Mouse (Mus musculus) CH12.LX (cell line): ENCODE data around the gene Zfand6. TPM values are rescaled to one million over a fixed set of nuclear protein-coding genes. Genes with fewer than 3 reads are reported as not detected.

ENCODE experiments used
- DNase-seq: peaks from one replicate; pipeline ENCODE4 v3.0.0-alpha.2; 2013; ENCODE audit errors: extremely low read depth
- H3K27ac ChIP-seq: 2 replicates; pipeline ENCODE4 v1.5.1; 2012; ENCODE audit warnings: low read depth, mild to moderate bottlenecking, control low read depth, moderate library complexity; ENCODE audit not compliant: insufficient read depth
- H3K27me3 ChIP-seq: replicated peaks from 2 replicates; pipeline ENCODE3; 2012; ENCODE audit warnings: inconsistent platforms
- H3K36me3 ChIP-seq, 2 experiments: replicated peaks in 1 of 2; 2 replicates each; pipeline versions ENCODE3 to v1.6.1; 2012; ENCODE audit warnings: inconsistent platforms in 1 of 2, low read length in 1 of 2, mild to moderate bottlenecking in 1 of 2, mixed read lengths in 1 of 2, moderate library complexity in 1 of 2; ENCODE audit not compliant: control insufficient read depth in 1 of 2, insufficient read depth in 1 of 2
- H3K4me1 ChIP-seq, 2 experiments: 2 replicates each; pipeline ENCODE4 v1.6.1; 2012; ENCODE audit warnings: inconsistent platforms in 1 of 2, moderate library complexity in 1 of 2; ENCODE audit not compliant: insufficient read depth in 2 of 2, control insufficient read depth in 1 of 2
- H3K4me2 ChIP-seq: 2 replicates; pipeline ENCODE4 v1.6.1; 2012; ENCODE audit warnings: low read depth, mild to moderate bottlenecking, control low read depth; ENCODE audit not compliant: poor library complexity, insufficient read depth, severe bottlenecking
- H3K4me3 ChIP-seq, 3 experiments: fragments of 150-350 bp in 1 of 3; sonication (generic) in 1 of 3; replicated peaks in 1 of 3; 2 replicates each; pipeline versions ENCODE3 to v1.5.1; 2011 to 2012; ENCODE audit warnings: low read depth in 2 of 3, low read length in 2 of 3, mild to moderate bottlenecking in 2 of 3, moderate library complexity in 2 of 3, control low read depth in 1 of 3, improper control_type of control experiment in 1 of 3, inconsistent platforms in 1 of 3, mixed read lengths in 1 of 3; ENCODE audit not compliant: poor library complexity in 1 of 3
- H3K79me2 ChIP-seq: replicated peaks from 2 replicates; pipeline ENCODE4 v1.6.1; 2012; ENCODE audit warnings: mild to moderate bottlenecking, moderate library complexity; ENCODE audit not compliant: control insufficient read depth, poor library complexity, insufficient read depth, severe bottlenecking; ENCODE audit errors: extremely low read depth
- H3K9ac ChIP-seq: 2 replicates; pipeline ENCODE4 v1.6.1; 2012; ENCODE audit warnings: low read depth, mild to moderate bottlenecking, control low read depth, moderate library complexity; ENCODE audit not compliant: insufficient read depth
- H3K9me3 ChIP-seq: replicated peaks from 2 replicates; pipeline ENCODE3; 2012; ENCODE audit warnings: low read length, inconsistent platforms, mixed read lengths
- CTCF ChIP-seq, 2 experiments: IDR thresholded peaks in 1 of 2; conservative IDR thresholded peaks in 1 of 2; 2 replicates each; pipeline ENCODE4 v1.5.1; 2011 to 2012; ENCODE audit warnings: low read depth in 2 of 2, low read length in 2 of 2, improper control_type of control experiment in 1 of 2, inconsistent platforms in 1 of 2, mild to moderate bottlenecking in 1 of 2, moderate library complexity in 1 of 2
- E2F4 ChIP-seq: IDR thresholded peaks from 2 replicates; pipeline ENCODE4 v1.6.1; 2011; ENCODE audit warnings: low read depth, low read length, improper control_type of control experiment; ENCODE audit not compliant: insufficient replicate concordance
- ELF1 ChIP-seq: IDR thresholded peaks from 2 replicates; pipeline ENCODE4 v1.6.1; 2014; ENCODE audit warnings: low read depth, mild to moderate bottlenecking, inconsistent platforms, low read length, improper control_type of control experiment
- HCFC1 ChIP-seq: IDR thresholded peaks from 2 replicates; pipeline ENCODE4 v1.6.1; 2012; ENCODE audit warnings: low read depth, mild to moderate bottlenecking, inconsistent platforms, low read length, improper control_type of control experiment
- IRF4 ChIP-seq: IDR thresholded peaks from 2 replicates; pipeline ENCODE4 v1.6.1; 2014; ENCODE audit warnings: low read depth, mild to moderate bottlenecking, inconsistent platforms, low read length, improper control_type of control experiment
- JUN ChIP-seq: IDR thresholded peaks from 2 replicates; pipeline ENCODE4 v1.6.1; 2011; ENCODE audit warnings: low read depth, mild to moderate bottlenecking, low read length, improper control_type of control experiment, moderate library complexity; ENCODE audit not compliant: insufficient read depth
- JUND ChIP-seq: conservative IDR thresholded peaks from 2 replicates; pipeline ENCODE4 v1.6.1; 2011; ENCODE audit warnings: low read depth, low read length, improper control_type of control experiment
- MAFK ChIP-seq: IDR thresholded peaks from 2 replicates; pipeline ENCODE4 v1.6.1; 2011; ENCODE audit warnings: low read length, improper control_type of control experiment; ENCODE audit not compliant: insufficient replicate concordance
- MAX ChIP-seq: IDR thresholded peaks from 2 replicates; pipeline ENCODE4 v1.6.1; 2011; ENCODE audit warnings: low read length, improper control_type of control experiment
- MXI1 ChIP-seq: IDR thresholded peaks from 2 replicates; pipeline ENCODE4 v1.6.1; 2011; ENCODE audit warnings: mild to moderate bottlenecking, low read depth, low read length, improper control_type of control experiment
- MYC ChIP-seq: IDR thresholded peaks from 2 replicates; pipeline ENCODE4 v1.6.1; 2011; ENCODE audit warnings: low read depth, mild to moderate bottlenecking, improper control_type of control experiment, low read length
- NELFE ChIP-seq: IDR thresholded peaks from 2 replicates; pipeline ENCODE4 v1.6.1; 2011; ENCODE audit warnings: low read depth, low read length, improper control_type of control experiment
- NRF1 ChIP-seq: IDR thresholded peaks from 2 replicates; pipeline ENCODE4 v1.6.1; 2014; ENCODE audit warnings: low read depth, mild to moderate bottlenecking, inconsistent platforms, low read length, improper control_type of control experiment, moderate library complexity
- PAX5 ChIP-seq: IDR thresholded peaks from 2 replicates; pipeline ENCODE4 v1.6.1; 2012; ENCODE audit warnings: low read length, inconsistent platforms, mixed read lengths
- SIN3A ChIP-seq: IDR thresholded peaks from 2 replicates; pipeline ENCODE4 v1.6.1; 2012; ENCODE audit warnings: low read length, improper control_type of control experiment, inconsistent platforms
- SMC3 ChIP-seq: IDR thresholded peaks from 2 replicates; pipeline ENCODE4 v1.6.1; 2011; ENCODE audit warnings: low read depth, low read length, improper control_type of control experiment
- TCF12 ChIP-seq: IDR thresholded peaks from 2 replicates; pipeline ENCODE4 v1.6.1; 2014; ENCODE audit warnings: low read depth, mild to moderate bottlenecking, inconsistent platforms, low read length, improper control_type of control experiment
- UBTF ChIP-seq: IDR thresholded peaks from 2 replicates; pipeline ENCODE4 v1.6.1; 2012; ENCODE audit warnings: low read depth, mild to moderate bottlenecking, inconsistent platforms, low read length, improper control_type of control experiment, moderate library complexity
- ZMIZ1 ChIP-seq: IDR thresholded peaks from 2 replicates; pipeline ENCODE4 v1.6.1; 2012; ENCODE audit warnings: low read depth, mild to moderate bottlenecking, inconsistent platforms, low read length, improper control_type of control experiment
- dilution Hi-C: fragments of 300-500 bp; cut with MboI; formaldehyde crosslinking; loops from 2 replicates; pipeline ENCODE4 v1.14.3; 2020; ENCODE audit warnings: low sequenced_read_pairs; ENCODE audit not compliant: extremely low pct_unique_long_range_greater_than_20kb, extremely low pct_ligation_motif_present
- in situ Hi-C: fragments of 300-500 bp; cut with MboI; formaldehyde crosslinking; loops from 3 replicates; pipeline ENCODE4 v1.14.3; 2019; ENCODE audit warnings: low sequenced_read_pairs, low pct_ligation_motif_present, low pct_unique_long_range_greater_than_20kb, mixed read lengths
- polyA plus RNA-seq: library from polyadenylated mRNA; unstranded; fragments of >175 nt; gene quantifications from 2 replicates; pipeline ENCODE4 v1.2.1, GENCODE M21; 2012; ENCODE audit warnings: low read depth; ENCODE audit not compliant: insufficient read length
- total RNA-seq, 2 experiments: library from RNA; depleted of rRNA; stranded (reverse); fragments of 300-350 nt in 1 of 2; fragments of >200 nt in 1 of 2; gene quantifications; 2 replicates each; pipeline ENCODE4 v1.2.3; 2012 to 2014

The Zfand6 gene
- total and polyA plus RNA-seq, 3 experiments = 57.5 to 196 (median 78.0) TPM

DNA sequence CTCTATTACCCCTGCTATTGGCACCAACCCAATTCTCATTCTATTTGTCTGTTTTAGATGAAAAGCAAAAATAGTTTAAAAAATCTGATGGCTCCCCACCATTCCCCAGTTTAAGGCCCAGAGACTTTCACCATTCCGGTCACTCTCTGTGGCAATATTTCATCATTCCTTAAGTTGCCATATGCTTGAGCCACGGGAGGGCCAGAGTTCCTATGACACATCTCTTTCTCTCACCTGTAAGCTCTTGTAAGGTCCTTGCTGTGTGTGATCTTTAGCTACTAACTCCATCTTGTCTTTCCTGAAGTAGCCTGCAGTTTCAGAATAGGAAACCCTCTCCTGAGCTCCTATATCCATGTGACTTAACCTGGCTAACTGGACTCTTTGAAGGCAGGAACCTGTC lies 70.8 kb downstream of the Zfand6 start:
- Histone ChIP-seq H3K4me3 (no peak overlapping the region), H3K27ac (no peak overlapping the region), H3K36me3 (peaks cover 14 to 57% of the 10 kb centered on the region in 2 experiments), H3K79me2 (no peaks in the 10 kb centered on the region), H3K9me3 (no peaks in the 10 kb centered on the region), H3K9ac (no peak overlapping the region), H3K4me2 (no peak overlapping the region), H3K4me1 (peaks cover 0 to 9% of the 10 kb centered on the region in 2 experiments; a peak in 1 of 4 replicates), H3K27me3 (no peaks in the 10 kb centered on the region)
- no peak for DNase-seq
- dilution Hi-C loops = no loop called here
- in situ Hi-C loops = loop anchor here (10.0 kb wide), 1 partner anchor 66 kb away; the partner anchor contains the start of gene Zfand6
- TF ChIP-seq CTCF (conservative IDR thresholded peaks at IDR 0.05 in 1 of 2, IDR thresholded peaks at IDR 0.05 in 1 of 2; ENCODE audit: low read depth in 2 of 2, low read length in 2 of 2) = no peak
- TF ChIP-seq E2F4 = no peak
- no peak for TF ChIP-seq ELF1
- no peak for TF ChIP-seq JUN
- no peak for TF ChIP-seq MYC
- no peak for TF ChIP-seq MXI1
- TF ChIP-seq UBTF = no peak
- TF ChIP-seq NELFE = no peak
- no peak for TF ChIP-seq PAX5
- no peak for TF ChIP-seq MAX
- TF ChIP-seq IRF4 = no peak
- TF ChIP-seq NRF1 = no peak
- no peak for TF ChIP-seq MAFK
- no peak for TF ChIP-seq SIN3A
- no peak for TF ChIP-seq TCF12
- no peak for TF ChIP-seq HCFC1
- no peak for TF ChIP-seq SMC3
- no peak for TF ChIP-seq JUND
- no peak for TF ChIP-seq ZMIZ1

DNA sequence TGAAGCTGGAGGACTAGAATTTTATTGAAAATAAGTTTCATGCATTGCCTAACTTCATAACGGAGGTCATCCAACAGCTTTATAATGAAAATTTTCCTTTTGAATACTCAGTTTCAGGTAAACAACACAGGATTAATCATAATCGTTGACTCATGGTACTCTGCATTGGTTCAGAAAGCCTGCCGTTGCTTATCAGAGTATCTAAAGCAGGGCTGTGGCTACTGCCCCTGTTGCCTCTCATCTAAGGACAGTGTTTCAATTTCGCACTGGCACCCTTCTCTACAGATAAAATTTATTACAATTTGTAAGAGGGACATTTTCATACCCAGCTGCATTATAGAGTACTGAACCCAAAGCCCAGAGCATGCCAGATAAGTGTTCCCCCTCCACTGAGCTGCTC lies 77.3 kb downstream of the Zfand6 start:
- dilution Hi-C loops = no loop called here
- peaks cover 0 to 28% of the 10 kb centered on the region in 2 experiments; a peak in 3 of 4 replicates for H3K4me1 ChIP-seq
- DNase-seq = no peak

More for the DNA sequence above, 77.3 kb downstream of the Zfand6 start:
- Histone ChIP-seq H3K27ac (no peak overlapping the region), H3K9ac (no peak overlapping the region), H3K9me3 (no peaks in the 10 kb centered on the region), H3K79me2 (no peaks in the 10 kb centered on the region), H3K27me3 (no peaks in the 10 kb centered on the region), H3K4me3 (no peak overlapping the region), H3K4me2 (no peak overlapping the region), H3K36me3 (peaks cover 4 to 23% of the 10 kb centered on the region in 2 experiments)
- no peak for TF ChIP-seq MXI1
- in situ Hi-C loops = loop anchor here (10.0 kb wide), 1 partner anchor 72 kb away; the partner anchor contains the start of gene Zfand6
